Mouse (Mus musculus) skeletal muscle tissue, postnatal 0 days (tissue): ENCODE measurements around the gene Gm6176. TPM values are rescaled to one million over a fixed set of nuclear protein-coding genes. Genes with fewer than 3 reads are reported as not detected.

Source experiments
- polyA plus RNA-seq: library from polyadenylated mRNA; unstranded; fragments of >200 nt; fragmentation: Nextera tagmentation; extraction: Ambion mirVana; gene quantifications from 2 replicates; pipeline ENCODE4 v1.2.1, GENCODE M21; 2015

Gene Gm6176
- polyA plus RNA-seq: not detected in 2 replicates

DNA sequence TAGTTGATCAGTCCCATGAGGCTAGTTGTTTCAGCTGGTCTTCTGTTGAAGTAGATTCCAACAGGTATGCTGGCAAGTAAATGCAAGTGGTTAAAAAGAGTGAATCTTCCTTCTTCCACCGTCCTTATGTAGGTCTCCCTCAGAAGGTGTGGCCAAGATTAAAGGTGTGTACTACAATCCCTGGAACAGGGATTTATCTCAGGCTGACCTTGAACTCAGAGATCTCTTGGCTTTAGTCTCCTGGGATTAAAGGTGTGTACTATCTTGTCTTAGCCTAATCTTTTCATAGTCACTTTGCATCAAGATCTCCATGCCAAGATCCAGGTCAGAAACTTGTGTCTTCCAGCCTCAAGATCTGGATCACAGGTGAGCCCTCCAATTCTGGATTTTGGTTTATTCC is at the start of gene Gm6176:
Gene Gm6176, minus strand, starts transcription at position 101 of the 400 bp plus-strand sequence.

DNA sequence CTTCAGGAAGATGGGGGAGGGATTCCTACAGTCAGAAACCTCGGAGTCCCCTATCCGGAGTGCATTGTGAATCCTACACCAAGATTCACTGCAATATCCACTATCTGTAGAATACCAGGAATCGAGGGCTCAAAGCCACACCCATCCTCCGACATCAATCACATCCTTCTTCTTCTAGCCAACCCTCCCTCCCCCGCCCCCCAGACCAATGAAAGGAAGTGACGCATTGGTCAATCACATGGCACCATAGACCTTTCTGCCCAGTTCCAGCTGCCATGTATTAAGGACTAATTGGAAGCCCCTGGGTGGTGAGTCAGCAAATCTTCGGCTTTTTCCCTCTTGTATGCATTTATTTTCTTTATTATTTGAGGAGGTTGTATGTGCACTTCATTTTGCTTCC is 12.7 kb upstream of the Gm6176 start, which contains the start of gene Vmn1r139:
Gene Vmn1r139, plus strand, starts transcription at position 301 of the 400 bp plus-strand sequence.

DNA sequence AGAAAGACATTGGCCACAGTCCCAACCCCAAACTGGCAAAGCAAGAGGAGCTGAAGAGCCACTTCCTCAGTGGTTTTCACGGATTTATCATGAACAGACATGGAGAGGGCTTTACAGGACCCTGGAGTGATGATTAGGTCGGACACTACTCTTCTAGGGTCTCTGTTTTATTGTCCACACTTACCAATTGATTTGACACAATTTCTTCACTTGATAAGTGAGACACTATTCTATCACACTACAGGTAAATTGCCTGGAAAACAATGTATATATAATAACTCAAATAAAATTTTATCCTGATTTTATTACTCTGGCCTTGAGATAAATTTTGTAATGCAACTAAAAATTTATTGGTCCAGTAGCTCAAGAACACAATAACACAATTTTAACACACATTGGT is 27.3 kb downstream of the Gm6176 start, which contains the start of gene Vmn1r138:
Gene Vmn1r138, minus strand, starts transcription at position 101 of the 400 bp plus-strand sequence.

Other genes starting within 250 kb of the Gm6176 start
- gene Vmn1r135, start 224.0 kb downstream of the Gm6176 start, polyA plus RNA-seq: not detected in 2 replicates
- not detected in 2 replicates for gene Gm5725, start 212.0 kb downstream of the Gm6176 start, polyA plus RNA-seq
- gene Gm5891, start 135.0 kb downstream of the Gm6176 start, polyA plus RNA-seq: not detected in 2 replicates
- not detected in 2 replicates for gene Vmn1r137, start 61.7 kb downstream of the Gm6176 start, polyA plus RNA-seq
- not detected in 2 replicates for gene Vmn1r138, start 27.4 kb downstream of the Gm6176 start, polyA plus RNA-seq
- not detected in 2 replicates for gene Vmn1r139, start 12.8 kb upstream of the Gm6176 start, polyA plus RNA-seq
- not detected in 2 replicates for gene Gm16451, start 61.9 kb upstream of the Gm6176 start, polyA plus RNA-seq
- gene Gm10666, start 78.4 kb upstream of the Gm6176 start, polyA plus RNA-seq: not detected in 2 replicates
- gene Vmn1r142, start 107.7 kb upstream of the Gm6176 start, polyA plus RNA-seq: not detected in 2 replicates
- gene Vmn1r143, start 133.1 kb upstream of the Gm6176 start, polyA plus RNA-seq: not detected in 2 replicates
- gene Gm8653, start 145.0 kb upstream of the Gm6176 start, polyA plus RNA-seq: not detected in 2 replicates
- gene Gm8453, start 173.2 kb upstream of the Gm6176 start, polyA plus RNA-seq: not detected in 2 replicates